Mouse (Mus musculus) inflammation-experienced regulatory T-cells, adult 6 months (primary cell): ENCODE results near the gene Atp5b. TPM values are rescaled to one million over a fixed set of nuclear protein-coding genes. Genes with fewer than 3 reads are reported as not detected.

Experiments used
- ATAC-seq: one replicate; pipeline ENCODE4 v1.8.0; 2017
- polyA plus RNA-seq, 3 experiments: library from polyadenylated mRNA; unstranded; fragments of 100-300 nt; shearing (Covaris generic); gene quantifications; one replicate each; pipeline ENCODE4 v1.2.1; 2017

The Atp5b gene
- polyA plus RNA-seq, 3 experiments from 2014 or later = 459 to 529 (median 464) TPM

GRCm38 (mm10) chr10:128097587-128097971 lies 14.5 kb downstream of the Atp5b start:
- ATAC-seq = peak; percentile 37

- no peak for ATAC-seq
Observed at GRCm38 (mm10) chr10:128110103-128110761, 27.2 kb downstream of the Atp5b start.

- ATAC-seq = no peak
Observed at GRCm38 (mm10) chr10:128111227-128111626, 28.2 kb downstream of the Atp5b start.

- no peak for ATAC-seq
Observed at GRCm38 (mm10) chr10:128123833-128124232, 40.8 kb downstream of the Atp5b start.

GRCm38 (mm10) chr10:128124831-128125230 lies 41.8 kb downstream of the Atp5b start:
- ATAC-seq = no peak

- no peak for ATAC-seq
Observed at GRCm38 (mm10) chr10:128125951-128126350, 42.9 kb downstream of the Atp5b start.

- no peak for ATAC-seq
Observed at GRCm38 (mm10) chr10:128127497-128127896, 44.4 kb downstream of the Atp5b start.

- no peak for ATAC-seq
Observed at GRCm38 (mm10) chr10:128128143-128128542, 45.1 kb downstream of the Atp5b start.

- no peak for ATAC-seq
Observed at GRCm38 (mm10) chr10:128131297-128131696, 48.2 kb downstream of the Atp5b start.

GRCm38 (mm10) chr10:128131812-128132211 lies 48.7 kb downstream of the Atp5b start:
- no peak for ATAC-seq

- no peak for ATAC-seq
Observed at GRCm38 (mm10) chr10:128133650-128134332, 50.7 kb downstream of the Atp5b start.

- ATAC-seq = peak; percentile 74
Observed at GRCm38 (mm10) chr10:128135374-128135773, 52.3 kb downstream of the Atp5b start.

Other genes with a start within 250 kb of the Atp5b start
- not detected for gene Rdh19, start 233.3 kb upstream of the Atp5b start, polyA plus RNA-seq
- gene Rdh16f2, start 216.8 kb upstream of the Atp5b start, polyA plus RNA-seq = not detected
- gene Rdh7, start 194.5 kb upstream of the Atp5b start, polyA plus RNA-seq = not detected
- not detected for gene Sdr9c7, start 184.8 kb upstream of the Atp5b start, polyA plus RNA-seq
- not detected for gene Hsd17b6, start 75.7 kb upstream of the Atp5b start, polyA plus RNA-seq
- gene Prim1, start 68.1 kb upstream of the Atp5b start, polyA plus RNA-seq = 10 to 100 TPM; 18.1 to 73.7 (median 18.2) TPM
- gene Naca, start 47.7 kb upstream of the Atp5b start, polyA plus RNA-seq = 1,000 to 10,000 TPM in 2 of 3 experiments, 100 to 1,000 TPM in 1; 923 to 1,212 (median 1,047) TPM
- 100 to 1,000 TPM; 186 to 360 (median 347) TPM for gene Ptges3, start 24.3 kb upstream of the Atp5b start, polyA plus RNA-seq
- gene Baz2a, start 8.3 kb downstream of the Atp5b start, polyA plus RNA-seq = 10 to 100 TPM; 37.9 to 63.7 (median 44.3) TPM
- 10 to 100 TPM; 24.7 to 29.4 (median 27.8) TPM for gene Rbms2, start 97.0 kb downstream of the Atp5b start, polyA plus RNA-seq
- gene Gls2, start 111.2 kb downstream of the Atp5b start, polyA plus RNA-seq = under 1 TPM in 2 of 3 experiments, not detected in 1; 0.28 to 0.58 TPM
- gene Spryd4, start 128.5 kb downstream of the Atp5b start, polyA plus RNA-seq = 10 to 100 TPM in 2 of 3 experiments, 1 to 10 TPM in 1; 7.1 to 13.6 (median 13.5) TPM
- gene Mip, start 142.6 kb downstream of the Atp5b start, polyA plus RNA-seq = not detected
- 10 to 100 TPM; 23.2 to 45.9 (median 27.2) TPM for gene Timeless, start 148.8 kb downstream of the Atp5b start, polyA plus RNA-seq
- gene Apon, start 170.8 kb downstream of the Atp5b start, polyA plus RNA-seq = under 1 TPM in 1 of 3 experiments, not detected in 2; 0.34 TPM
- not detected for gene Apof, start 185.4 kb downstream of the Atp5b start, polyA plus RNA-seq
- 10 to 100 TPM; 46.5 to 69.6 (median 52.5) TPM for gene Stat2, start 187.3 kb downstream of the Atp5b start, polyA plus RNA-seq
- gene Il23a, start 215.5 kb downstream of the Atp5b start, polyA plus RNA-seq = not detected
- gene Pan2, start 220.1 kb downstream of the Atp5b start, polyA plus RNA-seq = 10 to 100 TPM; 17.4 to 36.9 (median 27.5) TPM
- gene Cnpy2, start 239.2 kb downstream of the Atp5b start, polyA plus RNA-seq = 100 to 1,000 TPM; 101 to 106 (median 102) TPM